Mouse (Mus musculus): ENCODE results near the gene Bcl3. TPM values are rescaled to one million over a fixed set of nuclear protein-coding genes. Genes with fewer than 3 reads are reported as not detected.
A peak's percentile ranks its signal among the peaks of the same experiment; 100 is the strongest.

The Bcl3 gene
- polyA plus RNA-seq, 1 experiment from 2014 or later, result 0.64 TPM

GRCm38 (mm10) chr7:19816224-19816771, 6.3 kb downstream of the Bcl3 start:
- Histone ChIP-seq H3K9ac (replicated peaks) (peak overlapping the region; percentile 29; the same call in 1 of the 2 replicates), H3K36me3 (no peaks in the 10 kb centered on the region), H3K4me1 (peaks cover 27% of the 10 kb centered on the region), H3K4me3 (peak overlapping the region; percentile 39), H3K9me3 (peaks cover 7% of the 10 kb centered on the region; the same call in 1 of the 2 replicates), H3K4me2 (replicated peaks) (peak overlapping the region; percentile 58), H3K27ac (replicated peaks) (0 out of 2 replicates have a peak overlapping the region, but pooled peaks have one; percentile 1), H3K27me3 (peaks cover 62% of the 10 kb centered on the region)
- peak; percentile 66 for ATAC-seq (ENCODE audit: low FRiP score, low read depth)
- 1% methylated on average over 28 of the region's 28 CpGs for WGBS

DNA sequence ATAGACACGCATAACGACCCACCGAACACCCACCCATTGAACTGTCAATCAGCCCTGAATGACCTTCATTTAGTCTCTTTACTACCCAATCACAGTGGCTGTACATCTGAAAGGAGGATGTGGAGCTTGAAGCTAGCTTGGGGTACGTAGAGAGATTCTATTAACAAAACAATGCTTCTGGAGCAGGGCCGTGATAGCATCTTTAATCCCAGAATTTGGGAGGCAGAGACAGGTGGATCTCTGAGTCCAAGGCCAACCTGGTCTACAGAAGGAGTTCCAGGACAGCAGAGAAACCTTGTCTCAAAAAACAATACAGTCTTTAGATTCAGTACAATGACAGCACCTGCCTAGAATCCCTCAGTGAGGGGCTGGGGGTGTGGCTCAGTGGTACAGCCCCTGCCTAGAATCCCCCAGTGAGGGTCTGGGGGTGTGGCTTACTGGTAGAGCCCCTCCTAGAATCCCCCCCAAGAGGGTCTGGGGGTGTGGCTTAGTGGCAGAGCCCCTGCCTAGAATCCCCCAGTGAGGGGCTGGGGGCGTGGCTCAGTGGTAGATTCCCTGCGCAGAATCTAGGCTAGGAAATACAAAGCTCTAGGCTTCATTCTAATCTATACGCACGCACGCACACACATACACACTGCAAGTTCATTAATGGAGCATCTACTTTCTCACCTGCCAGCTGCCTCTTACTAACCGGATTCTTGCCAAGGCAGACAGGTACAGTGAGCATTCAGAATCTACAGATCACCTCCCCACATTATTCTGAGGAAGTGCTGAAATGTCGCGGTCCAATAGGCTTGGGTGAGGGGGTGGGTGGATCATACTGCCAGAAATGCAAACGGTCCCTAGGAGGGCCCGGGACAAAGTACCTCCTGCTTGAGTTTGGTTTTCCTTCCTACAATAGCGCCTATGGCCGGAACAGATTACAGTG, 7.0 kb downstream of the Bcl3 start:
- WGBS, result 25% methylated on average over 17 of the region's 17 CpGs
- peaks cover 62% of the 10 kb centered on the region for H3K27me3 ChIP-seq
- peak; percentile 10 for ATAC-seq (ENCODE audit: low FRiP score, low read depth)

GRCm38 (mm10) chr7:19813579-19814122, 8.9 kb downstream of the Bcl3 start:
- H3K4me1 ChIP-seq, result peaks cover 36% of the 10 kb centered on the region
- no peaks in the 10 kb centered on the region for H3K9me3 ChIP-seq
- H3K36me3 ChIP-seq, result no peaks in the 10 kb centered on the region
- no peak overlapping the region for H3K4me2 ChIP-seq (replicated peaks)
- no peak for ATAC-seq (ENCODE audit: low FRiP score, low read depth)
- H3K4me3 ChIP-seq, result no peak overlapping the region
- 84% methylated on average over 6 of the region's 6 CpGs for WGBS
- peaks cover 68% of the 10 kb centered on the region for H3K27me3 ChIP-seq
- H3K9ac ChIP-seq (replicated peaks), result no peak overlapping the region
- no peak overlapping the region for H3K27ac ChIP-seq (replicated peaks)

More for the DNA sequence above, 7.0 kb downstream of the Bcl3 start:
- peak overlapping the region; percentile 29; the same call in 1 of the 2 replicates for H3K9ac ChIP-seq (replicated peaks)
- no peak overlapping the region for H3K27ac ChIP-seq (replicated peaks)
- H3K4me1 ChIP-seq, result peaks cover 32% of the 10 kb centered on the region
- H3K36me3 ChIP-seq, result no peaks in the 10 kb centered on the region
- peak overlapping the region; percentile 39 for H3K4me3 ChIP-seq
- peak overlapping the region; percentile 58 for H3K4me2 ChIP-seq (replicated peaks)
- peaks cover 3% of the 10 kb centered on the region; the same call in 1 of the 2 replicates for H3K9me3 ChIP-seq

DNA sequence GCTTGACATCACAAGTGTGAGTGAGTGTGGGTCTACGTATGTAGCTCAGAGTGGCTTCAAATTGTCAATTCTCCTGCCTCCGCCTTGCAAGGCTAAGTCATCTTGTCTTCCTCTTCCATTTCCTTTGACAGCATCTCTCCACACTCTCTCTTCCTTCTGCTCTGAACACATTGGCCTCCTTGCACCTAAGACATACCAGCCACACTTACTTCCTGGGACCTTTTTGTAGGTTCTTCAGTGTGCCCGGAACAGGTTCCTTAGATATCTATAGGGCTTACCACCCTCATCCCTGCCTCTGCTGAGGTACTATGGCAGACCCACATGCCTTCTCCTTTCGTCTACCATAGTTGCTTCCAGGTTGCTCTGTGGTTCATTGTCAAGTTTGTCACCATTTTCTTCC, 9.4 kb downstream of the Bcl3 start:
- Histone ChIP-seq H3K9ac (replicated peaks) (no peak overlapping the region), H3K4me2 (replicated peaks) (no peak overlapping the region), H3K27ac (replicated peaks) (no peak overlapping the region), H3K4me3 (no peak overlapping the region), H3K27me3 (peaks cover 69% of the 10 kb centered on the region), H3K36me3 (no peaks in the 10 kb centered on the region), H3K4me1 (peaks cover 36% of the 10 kb centered on the region), H3K9me3 (no peaks in the 10 kb centered on the region)
- ATAC-seq (ENCODE audit: low FRiP score, low read depth), result no peak
- 83% methylated on average over 4 of the region's 4 CpGs for WGBS

GRCm38 (mm10) chr7:19811114-19811513, 11.5 kb downstream of the Bcl3 start:
- H3K27me3 ChIP-seq, result peaks cover 64% of the 10 kb centered on the region
- 3% methylated on average over 22 of the region's 22 CpGs for WGBS
- H3K36me3 ChIP-seq, result no peaks in the 10 kb centered on the region
- H3K4me3 ChIP-seq, result peak overlapping the region; percentile 13; the same call in 1 of the 2 replicates
- no peaks in the 10 kb centered on the region for H3K9me3 ChIP-seq
- peak overlapping the region; percentile 39 for H3K4me2 ChIP-seq (replicated peaks)
- H3K9ac ChIP-seq (replicated peaks), result no peak overlapping the region
- H3K4me1 ChIP-seq, result peaks cover 17% of the 10 kb centered on the region
- ATAC-seq (ENCODE audit: low FRiP score, low read depth), result peak; percentile 32
- no peak overlapping the region for H3K27ac ChIP-seq (replicated peaks)

GRCm38 (mm10) chr7:19809369-19809768, 13.2 kb downstream of the Bcl3 start:
- Histone ChIP-seq H3K27me3 (peaks cover 66% of the 10 kb centered on the region), H3K9ac (replicated peaks) (no peak overlapping the region), H3K27ac (replicated peaks) (no peak overlapping the region), H3K4me2 (replicated peaks) (peak overlapping the region; percentile 42), H3K4me3 (peak overlapping the region; percentile 24), H3K9me3 (no peaks in the 10 kb centered on the region), H3K36me3 (no peaks in the 10 kb centered on the region), H3K4me1 (peaks cover 11% of the 10 kb centered on the region)
- ATAC-seq (ENCODE audit: low FRiP score, low read depth), result peak; percentile 44; the same call in 1 of the 2 replicates
- 3% methylated on average over 27 of the region's 27 CpGs for WGBS

DNA sequence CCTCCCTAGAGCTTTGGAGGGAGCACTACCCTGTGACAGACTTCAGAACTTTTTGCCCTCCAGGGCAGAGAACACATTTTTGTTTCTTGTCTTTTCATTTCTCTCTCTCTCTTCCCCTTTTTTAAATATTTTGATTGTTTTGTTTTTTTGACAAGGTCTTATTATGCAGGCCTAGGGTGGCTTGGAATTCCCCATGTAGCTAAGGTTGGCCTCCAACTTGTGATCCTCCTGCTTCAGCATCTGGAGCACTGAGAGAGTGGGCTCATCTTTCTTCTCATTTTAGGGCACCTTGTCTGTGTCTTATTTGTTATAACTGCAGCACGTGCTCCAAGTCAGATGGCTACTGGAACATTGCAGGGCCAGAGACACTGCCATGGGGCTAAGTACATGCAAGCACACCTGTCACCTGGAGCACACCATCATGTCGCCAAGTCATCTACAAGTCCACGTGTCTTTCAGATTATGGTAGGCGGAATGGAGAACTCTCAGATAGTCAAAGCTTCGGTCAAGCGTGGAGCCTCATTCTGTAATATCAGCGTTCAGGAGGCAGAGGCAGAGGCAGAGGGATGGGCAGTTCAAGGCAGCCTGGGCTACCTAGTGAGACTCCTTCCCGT, 16.1 kb downstream of the Bcl3 start:
- Histone ChIP-seq H3K9me3 (no peaks in the 10 kb centered on the region), H3K36me3 (no peaks in the 10 kb centered on the region), H3K27ac (replicated peaks) (no peak overlapping the region), H3K4me2 (replicated peaks) (no peak overlapping the region), H3K4me1 (peaks cover 11% of the 10 kb centered on the region), H3K4me3 (no peak overlapping the region), H3K27me3 (peaks cover 44% of the 10 kb centered on the region), H3K9ac (replicated peaks) (no peak overlapping the region)
- ATAC-seq (ENCODE audit: low FRiP score, low read depth), result no peak
- WGBS, result 88% methylated on average over 8 of the region's 8 CpGs

DNA sequence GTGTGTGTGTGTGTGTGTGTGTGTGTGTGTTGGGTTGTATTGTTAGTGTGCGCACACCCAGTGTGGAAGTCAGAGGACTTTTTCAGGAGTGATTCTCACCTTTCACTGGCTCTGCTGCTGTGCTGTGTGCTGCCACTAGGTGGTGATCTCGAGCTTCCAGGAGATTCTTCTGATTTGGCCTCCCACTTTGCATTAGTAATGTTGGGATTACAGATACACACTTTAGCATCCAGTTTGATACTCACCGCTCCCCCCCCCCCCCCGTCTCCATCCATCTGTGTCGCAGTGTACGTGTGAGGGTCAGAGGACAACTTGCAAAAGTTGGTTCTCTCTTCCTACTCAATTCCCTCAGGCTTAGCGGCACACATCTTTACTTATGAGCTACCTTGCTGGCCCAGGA, 19.6 kb downstream of the Bcl3 start:
- Histone ChIP-seq H3K9me3 (no peaks in the 10 kb centered on the region), H3K4me2 (replicated peaks) (no peak overlapping the region), H3K27me3 (peaks cover 9% of the 10 kb centered on the region; the same call in 1 of the 2 replicates), H3K4me3 (no peak overlapping the region), H3K27ac (replicated peaks) (no peak overlapping the region), H3K36me3 (no peaks in the 10 kb centered on the region), H3K4me1 (no peaks in the 10 kb centered on the region), H3K9ac (replicated peaks) (no peak overlapping the region)
- no peak for ATAC-seq (ENCODE audit: low FRiP score, low read depth)
- 22% methylated on average over 6 of the region's 7 CpGs for WGBS

DNA sequence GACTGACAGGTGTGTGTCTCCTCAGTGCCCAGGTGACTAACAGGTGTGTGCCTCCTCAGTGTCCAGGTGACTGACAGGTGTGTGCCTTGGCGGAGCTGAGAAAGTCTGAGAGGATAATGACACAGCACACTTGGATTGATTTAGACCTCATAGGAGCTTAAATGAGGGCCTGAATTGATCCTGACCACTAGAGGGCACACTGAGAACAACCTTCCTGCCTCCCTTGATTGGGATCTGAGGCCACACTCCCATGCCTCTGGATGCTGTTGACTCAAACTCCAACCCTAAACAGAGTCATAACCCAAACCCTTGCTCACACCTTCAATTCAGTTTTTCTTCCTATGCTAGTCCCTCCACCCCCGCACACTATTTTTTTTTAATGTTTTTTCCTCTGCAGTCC, 21.8 kb downstream of the Bcl3 start:
- H3K9ac ChIP-seq (replicated peaks), result no peak overlapping the region
- no peak overlapping the region for H3K27ac ChIP-seq (replicated peaks)
- WGBS, result 31% methylated on average over 2 of the region's 2 CpGs
- H3K36me3 ChIP-seq, result no peaks in the 10 kb centered on the region
- H3K4me1 ChIP-seq, result no peaks in the 10 kb centered on the region
- H3K4me2 ChIP-seq (replicated peaks), result no peak overlapping the region
- H3K4me3 ChIP-seq, result no peak overlapping the region
- no peak for ATAC-seq (ENCODE audit: low FRiP score, low read depth)
- H3K27me3 ChIP-seq, result peaks cover 28% of the 10 kb centered on the region
- H3K9me3 ChIP-seq, result no peaks in the 10 kb centered on the region

- H3K4me2 ChIP-seq (replicated peaks), result no peak within 1 kb of the TSS
- H3K9me3 ChIP-seq, result no peaks in the 10 kb centered on the region
- H3K4me3 ChIP-seq, result 0 out of 2 replicates have a peak within 1 kb of the TSS, but pooled peaks have one; percentile 3
- peaks cover 38% of the 10 kb centered on the region for H3K27me3 ChIP-seq
- H3K36me3 ChIP-seq, result no peaks in the 10 kb centered on the region
- no peak within 1 kb of the TSS for H3K27ac ChIP-seq (replicated peaks)
- H3K9ac ChIP-seq (replicated peaks), result no peak within 1 kb of the TSS
- WGBS, result 5% methylated on average over 32 of the region's 32 CpGs
- no peaks in the 10 kb centered on the region for H3K4me1 ChIP-seq
- ATAC-seq (ENCODE audit: low FRiP score, low read depth), result peak; percentile 49
Observed at GRCm38 (mm10) chr7:19796697-19797588, 25.6 kb downstream of the Bcl3 start, which contains the start of gene Cblc. TSS of gene Cblc (minus strand) at chr7:19796809.

DNA sequence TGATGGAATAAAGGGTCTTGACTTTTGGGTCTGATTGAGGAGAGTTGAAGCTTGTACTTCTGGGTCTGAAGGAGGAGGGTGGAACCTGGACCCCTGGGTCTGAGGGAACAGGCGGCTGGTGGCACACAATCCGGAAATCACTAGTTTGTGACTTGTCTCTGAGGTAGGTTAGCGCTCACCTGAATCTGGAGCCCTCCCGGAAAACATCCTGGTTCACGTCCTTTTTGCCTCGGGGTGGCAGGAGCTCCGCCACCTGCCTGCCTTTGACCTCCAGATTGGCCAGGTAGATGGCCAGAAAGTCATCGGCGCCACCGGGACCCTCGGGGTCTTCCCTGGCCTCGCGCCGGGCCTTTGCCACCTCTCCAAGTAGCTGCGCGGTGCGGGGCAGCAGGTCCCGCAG, 26.3 kb downstream of the Bcl3 start:
- no peak overlapping the region for H3K27ac ChIP-seq (replicated peaks)
- peaks cover 38% of the 10 kb centered on the region for H3K27me3 ChIP-seq
- 13% methylated on average over 18 of the region's 18 CpGs for WGBS
- H3K4me2 ChIP-seq (replicated peaks), result no peak overlapping the region
- H3K9me3 ChIP-seq, result no peaks in the 10 kb centered on the region
- no peak for ATAC-seq (ENCODE audit: low FRiP score, low read depth)
- H3K4me3 ChIP-seq, result 0 out of 2 replicates have a peak overlapping the region, but pooled peaks have one; percentile 3
- no peaks in the 10 kb centered on the region for H3K4me1 ChIP-seq
- no peak overlapping the region for H3K9ac ChIP-seq (replicated peaks)
- no peaks in the 10 kb centered on the region for H3K36me3 ChIP-seq
